Comparison of ENCODE assay signal across 21 mouse cellular contexts in the genomic region with DNA sequence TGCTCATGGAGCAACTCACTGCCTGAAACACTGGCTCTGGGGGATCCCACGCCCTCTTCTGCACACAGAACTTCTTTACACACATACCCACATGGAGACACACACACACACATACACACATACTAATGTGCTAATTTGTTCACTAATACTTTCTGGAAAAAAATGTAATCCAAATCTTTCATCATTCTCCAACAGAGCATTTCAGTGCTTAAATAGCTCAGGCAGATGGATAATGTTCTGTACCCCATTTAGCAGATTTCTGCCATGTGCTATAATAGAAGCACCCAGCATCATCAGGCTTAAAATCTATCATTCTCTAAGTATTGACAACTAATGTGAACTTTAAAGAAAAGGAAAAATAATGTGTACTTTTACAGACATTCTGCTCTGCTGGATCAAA.
"Had no signal": no experiment of that assay in that cellular context is flagged by ENCODE, and none has a peak within 500 bp of the region (broad histone marks: within the 10 kb centered on the region; RNA-seq: fewer than 3 reads in every experiment).

No protein-coding gene starts in this region.

- DNase-seq: gastrocnemius, postnatal 14 days; gastrocnemius, postnatal 36 days; heart, adult 11 months; heart, adult 2 months; heart, postnatal 14 days; heart, postnatal 36 days; kidney, adult 11 months; kidney, adult 8-10 months; kidney, postnatal 10 days; kidney, postnatal 25 days; kidney, postnatal 4 days; liver; liver, embryonic 13.5 days had no signal

- H3K4me3 ChIP-seq: heart, adult 2 months; heart, embryonic 13.5 days; heart, embryonic 15.5 days; hindbrain, embryonic 13.5 days; hindbrain, embryonic 15.5 days; limb, embryonic 10.5 days; limb, embryonic 12.5 days; liver, embryonic 13.5 days; liver, embryonic 15.5 days had no signal

- H3K27ac ChIP-seq: heart, adult 2 months; heart, embryonic 13.5 days; heart, embryonic 15.5 days; hindbrain, embryonic 13.5 days; hindbrain, embryonic 15.5 days; hindbrain, postnatal 0 days; limb, embryonic 10.5 days; limb, embryonic 12.5 days; liver, embryonic 13.5 days; liver, embryonic 15.5 days had no signal
